Mouse (Mus musculus): ENCODE measurements around the gene Fgd6. TPM values are rescaled to one million over a fixed set of nuclear protein-coding genes. Genes with fewer than 3 reads are reported as not detected.

The Fgd6 gene
- total RNA-seq, 2 experiments from 2014 or later: 9.8 to 9.9 TPM

DNA sequence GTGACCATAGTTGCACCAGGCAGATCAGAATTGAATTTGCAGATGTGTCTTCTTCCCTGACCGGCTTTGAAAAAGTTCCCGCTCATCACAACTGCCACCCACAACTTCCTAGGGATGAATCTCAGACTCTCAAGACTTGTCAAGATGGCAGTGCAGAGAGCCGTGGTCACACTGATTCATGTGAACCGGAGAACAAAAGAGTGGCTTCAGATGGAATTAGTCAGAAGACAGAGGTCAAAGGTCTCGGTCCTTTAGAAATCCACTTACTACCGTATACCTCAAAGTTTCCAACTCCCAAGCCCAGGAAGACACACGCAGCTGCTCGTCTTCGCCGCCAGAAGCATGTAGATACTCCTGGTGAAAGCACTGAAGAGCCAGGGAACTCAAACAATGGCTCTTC, 8.1 kb downstream of the Fgd6 start:
- DNase-seq (ENCODE audit: low spot score in 2 of 2): no peak

DNA sequence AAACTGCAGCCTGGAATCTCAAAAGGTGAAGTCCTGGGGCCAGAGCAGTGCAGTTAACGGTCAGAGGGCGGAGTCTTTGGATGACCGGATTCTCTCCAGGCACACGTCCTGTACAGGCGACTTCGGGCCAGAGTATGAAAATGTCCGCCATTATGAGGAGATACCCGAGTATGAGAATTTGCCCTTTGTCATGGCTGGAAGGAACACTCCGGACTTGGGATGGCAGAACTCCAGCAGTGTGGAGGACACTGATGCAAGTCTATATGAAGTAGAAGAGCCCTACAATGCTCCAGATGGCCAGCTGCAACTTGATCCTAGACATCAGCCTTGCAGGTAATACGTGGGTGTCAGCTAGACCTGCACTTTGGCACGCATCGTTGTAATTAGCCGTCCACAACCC, 9.5 kb downstream of the Fgd6 start:
- no peak for DNase-seq (ENCODE audit: low spot score in 2 of 2)

DNA sequence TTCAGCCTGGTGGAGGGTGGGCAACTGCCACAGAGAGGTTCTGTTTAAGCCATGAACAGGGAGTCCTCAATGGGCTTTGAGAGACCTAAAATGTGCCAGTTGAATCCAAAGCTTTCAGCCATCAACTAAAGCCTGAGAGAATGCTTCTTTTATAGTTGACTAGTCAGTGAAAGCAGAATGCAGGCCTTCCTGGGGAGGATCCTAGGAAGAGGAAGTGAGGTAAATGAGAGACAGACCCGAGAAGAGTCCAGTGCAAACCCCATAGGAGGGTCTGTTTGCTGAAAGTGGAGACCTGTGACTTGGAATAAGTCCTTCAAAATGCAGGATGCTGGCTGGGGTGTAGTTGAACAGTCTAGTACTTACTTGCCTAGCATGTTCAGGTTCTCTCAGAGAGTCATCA, 11.2 kb downstream of the Fgd6 start:
- DNase-seq (ENCODE audit: low spot score in 2 of 2): no peak

DNA sequence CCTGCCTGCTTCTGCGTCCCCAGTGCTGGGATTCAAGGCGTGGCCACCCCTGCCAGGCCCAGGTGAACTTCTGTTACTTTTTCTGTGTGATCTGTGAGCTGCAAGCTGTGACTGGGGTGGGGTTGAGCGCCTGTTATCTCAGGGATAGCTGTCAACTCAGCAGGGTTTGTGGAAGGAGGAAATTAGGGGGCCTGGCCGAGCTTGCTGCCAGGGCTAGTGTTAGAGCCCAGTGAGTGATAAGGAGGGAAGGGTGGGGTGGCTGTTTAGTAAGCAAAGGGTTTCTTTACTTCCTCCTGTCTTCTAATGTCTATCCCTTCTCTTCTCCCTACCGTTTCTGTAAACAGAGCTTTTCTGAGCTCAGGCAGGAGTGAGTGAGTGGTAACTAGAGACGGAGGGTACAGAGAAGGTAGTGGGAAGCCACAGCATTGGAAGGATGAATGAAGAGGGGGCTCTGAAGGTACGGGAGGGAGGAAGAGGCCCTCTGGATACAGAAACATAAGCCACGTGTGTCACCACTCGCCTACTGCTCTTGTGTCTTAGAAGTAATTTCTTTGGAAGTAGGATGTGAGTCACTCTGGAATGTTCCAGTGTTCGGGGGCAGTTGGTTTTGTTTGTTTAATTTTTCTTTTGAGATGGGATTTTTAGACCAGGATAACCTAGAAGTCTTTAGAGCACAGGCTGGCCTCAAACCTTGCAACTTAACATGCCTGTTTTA, 12.2 kb downstream of the Fgd6 start:
- no peak for DNase-seq (ENCODE audit: low spot score in 2 of 2)

DNA sequence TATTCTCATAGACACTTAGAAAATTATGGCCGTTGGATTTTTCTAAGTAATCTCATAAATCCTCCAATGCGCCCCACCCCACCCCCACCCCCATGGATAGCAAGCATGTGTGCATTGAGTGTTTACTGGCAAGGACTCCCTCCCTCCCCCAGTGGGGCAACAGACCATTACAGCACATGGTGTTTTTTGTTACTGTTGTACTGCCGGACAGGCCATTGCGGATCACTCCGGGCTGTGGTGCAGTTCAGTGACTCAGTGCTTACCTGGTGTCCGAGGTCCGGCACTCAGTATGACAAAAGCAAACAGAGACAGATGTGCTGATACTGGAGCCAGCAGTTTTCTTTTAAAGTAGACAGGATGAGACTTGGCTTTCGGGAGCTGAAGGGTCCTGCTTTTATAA, 13.3 kb downstream of the Fgd6 start:
- no peak for DNase-seq (ENCODE audit: low spot score in 2 of 2)

DNA sequence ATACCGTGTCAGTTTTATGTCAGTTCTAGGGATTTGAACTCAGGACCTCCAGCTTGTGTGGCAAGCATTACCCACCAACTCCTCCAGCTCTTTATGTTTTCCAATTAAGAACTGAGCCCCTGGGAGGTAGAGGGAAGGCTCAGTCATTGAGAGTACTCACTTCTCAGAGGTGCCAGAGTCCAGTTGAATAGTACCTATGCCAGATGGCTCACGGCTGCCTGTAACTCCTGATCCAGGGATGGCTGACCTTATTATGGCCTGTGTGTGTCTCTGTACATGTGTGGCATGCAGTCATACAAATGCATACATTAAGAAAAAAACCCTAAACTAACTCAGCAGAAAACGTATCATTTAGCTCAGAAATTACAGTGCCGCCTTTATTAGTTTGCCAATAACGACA, 14.9 kb downstream of the Fgd6 start:
- DNase-seq (ENCODE audit: low spot score in 2 of 2): no peak

DNA sequence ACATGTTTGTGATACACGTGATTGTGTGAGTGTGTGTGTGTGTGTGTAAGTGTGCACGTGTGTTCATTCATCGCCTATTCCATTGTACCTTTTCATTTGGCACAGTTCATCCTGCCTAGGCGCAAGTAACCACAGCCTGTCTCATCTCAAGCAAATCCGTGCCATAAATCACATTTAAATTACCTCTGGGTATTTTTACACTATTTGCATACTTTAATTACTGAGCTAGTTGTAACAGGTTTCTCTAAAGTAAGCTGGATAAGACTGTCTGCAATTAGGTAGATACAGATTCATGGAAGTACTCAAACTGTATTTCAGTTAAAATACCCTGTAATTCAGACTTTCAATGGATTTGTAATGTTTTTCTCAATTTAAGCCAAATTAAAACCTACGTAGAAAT, 20.7 kb downstream of the Fgd6 start:
- DNase-seq (ENCODE audit: low spot score in 2 of 2): no peak

DNA sequence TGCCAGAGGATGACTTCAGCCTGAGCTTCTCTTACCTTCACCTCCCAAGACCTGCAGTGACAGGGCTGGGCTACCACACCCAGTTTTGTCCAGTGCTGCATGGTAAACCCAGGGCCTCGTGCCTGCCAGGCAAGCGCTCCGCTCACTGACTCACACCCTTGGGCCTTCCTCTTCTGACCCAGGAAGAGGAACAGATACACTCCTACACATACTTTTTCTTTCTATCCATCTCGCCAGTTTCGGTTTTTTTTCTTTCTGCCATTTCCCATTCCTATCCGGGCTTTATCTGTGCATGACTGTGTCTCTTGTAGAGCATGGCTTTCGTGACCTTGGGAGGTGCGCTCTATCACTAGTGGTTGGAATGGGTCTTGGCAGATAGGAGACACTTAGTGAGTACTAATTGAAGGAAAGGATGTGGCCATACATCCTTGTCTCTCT, 23.8 kb downstream of the Fgd6 start:
- no peak for DNase-seq (ENCODE audit: low spot score in 2 of 2)

DNA sequence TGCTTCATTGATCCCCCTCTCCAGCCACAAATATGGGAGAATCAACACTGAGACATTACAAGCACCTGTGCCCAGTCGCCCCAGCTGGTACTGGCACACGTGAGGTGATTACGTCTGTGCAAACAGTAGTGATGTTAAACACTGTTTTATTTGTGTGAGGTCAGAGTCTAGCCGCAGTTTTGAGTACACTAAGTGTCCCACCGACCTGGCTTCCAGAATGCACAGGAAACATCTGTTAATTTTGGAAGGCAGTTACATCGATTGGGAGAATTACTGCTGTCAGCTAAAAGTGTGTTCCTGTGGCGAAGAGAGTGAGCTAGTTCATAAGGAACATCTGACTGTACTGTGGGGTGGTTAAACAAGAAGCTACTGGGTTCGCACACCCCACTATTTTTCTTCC, 24.4 kb downstream of the Fgd6 start:
- DNase-seq (ENCODE audit: low spot score in 2 of 2): no peak

DNA sequence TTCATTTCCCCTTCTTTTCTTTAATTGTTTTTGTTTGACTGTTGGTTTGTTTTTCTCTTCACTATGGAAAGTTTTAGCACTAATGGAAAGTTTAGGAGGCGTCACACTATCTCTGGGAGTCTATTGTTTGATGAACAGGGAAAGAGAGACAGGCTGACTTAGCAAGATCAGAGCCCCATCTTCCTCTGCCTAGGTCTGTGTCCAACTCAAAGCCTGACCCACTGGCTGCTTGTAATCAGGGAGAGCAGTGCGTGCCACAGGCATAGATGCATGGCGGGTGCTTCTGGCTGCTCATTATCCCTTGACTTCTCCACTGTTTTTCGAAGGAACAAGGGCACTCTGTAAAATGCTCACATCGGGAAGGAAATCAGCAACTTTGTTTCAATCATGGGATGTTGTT, 26.6 kb downstream of the Fgd6 start:
- DNase-seq (ENCODE audit: low spot score in 2 of 2): no peak

DNA sequence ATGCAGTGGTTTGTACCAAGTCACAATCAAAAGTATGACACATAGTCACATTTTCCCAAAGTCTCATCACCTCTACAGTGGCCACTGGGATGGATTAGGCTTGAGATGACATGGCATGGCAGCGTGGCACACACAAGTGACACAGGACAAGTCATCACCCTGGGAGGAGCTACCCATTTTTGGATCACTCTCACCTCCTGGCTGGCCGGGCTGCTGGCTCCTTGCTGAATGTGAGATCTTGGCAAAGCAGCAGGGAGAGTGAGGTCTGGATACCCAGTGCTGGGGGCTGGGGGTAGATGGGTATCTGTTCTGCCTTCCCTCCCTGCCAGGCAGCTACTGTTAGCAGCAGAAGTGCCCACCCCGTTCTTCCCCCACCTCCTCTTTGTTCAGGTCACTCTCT, 31.1 kb downstream of the Fgd6 start:
- DNase-seq (ENCODE audit: low spot score in 2 of 2): no peak

DNA sequence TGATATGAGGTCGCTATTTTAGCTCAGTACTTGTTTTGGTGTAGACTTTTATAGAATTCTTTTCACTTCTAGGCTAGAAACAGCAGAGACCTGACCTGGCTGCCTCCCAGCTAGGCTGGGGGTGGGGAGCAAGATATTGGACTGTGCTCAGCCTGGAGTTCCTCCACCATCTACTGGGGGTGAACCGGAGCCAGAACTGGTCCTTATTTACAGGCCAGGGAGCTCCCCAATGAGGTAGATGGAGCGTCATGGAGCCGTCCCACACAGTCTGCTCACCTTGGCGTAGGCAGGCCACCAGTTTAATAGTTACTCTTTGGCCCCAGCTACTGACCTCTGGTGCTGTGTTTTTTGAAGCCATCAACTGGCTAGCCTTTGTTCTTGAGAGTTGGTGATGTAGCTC, 32.9 kb downstream of the Fgd6 start:
- no peak for DNase-seq (ENCODE audit: low spot score in 2 of 2)

DNA sequence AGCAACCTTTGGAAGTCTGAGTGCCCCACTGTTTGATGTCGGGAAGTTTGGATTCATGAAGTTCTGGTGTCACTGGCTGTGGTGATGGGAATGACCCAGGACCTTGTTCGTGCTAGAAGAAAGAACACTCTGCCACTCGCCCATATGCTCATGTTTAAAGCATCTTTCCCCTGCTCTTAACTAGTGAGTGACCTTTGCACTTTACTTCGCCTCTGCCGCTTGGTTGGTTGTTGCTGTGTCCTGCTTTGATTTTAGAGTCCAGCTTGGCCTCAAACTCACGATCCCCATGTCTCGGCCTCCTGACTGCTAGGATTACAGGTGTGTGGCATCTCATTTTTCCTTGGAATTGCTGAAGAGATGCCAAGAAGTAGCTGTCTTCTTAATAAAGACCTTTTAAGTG, 35.8 kb downstream of the Fgd6 start:
- no peak for DNase-seq (ENCODE audit: low spot score in 2 of 2)

DNA sequence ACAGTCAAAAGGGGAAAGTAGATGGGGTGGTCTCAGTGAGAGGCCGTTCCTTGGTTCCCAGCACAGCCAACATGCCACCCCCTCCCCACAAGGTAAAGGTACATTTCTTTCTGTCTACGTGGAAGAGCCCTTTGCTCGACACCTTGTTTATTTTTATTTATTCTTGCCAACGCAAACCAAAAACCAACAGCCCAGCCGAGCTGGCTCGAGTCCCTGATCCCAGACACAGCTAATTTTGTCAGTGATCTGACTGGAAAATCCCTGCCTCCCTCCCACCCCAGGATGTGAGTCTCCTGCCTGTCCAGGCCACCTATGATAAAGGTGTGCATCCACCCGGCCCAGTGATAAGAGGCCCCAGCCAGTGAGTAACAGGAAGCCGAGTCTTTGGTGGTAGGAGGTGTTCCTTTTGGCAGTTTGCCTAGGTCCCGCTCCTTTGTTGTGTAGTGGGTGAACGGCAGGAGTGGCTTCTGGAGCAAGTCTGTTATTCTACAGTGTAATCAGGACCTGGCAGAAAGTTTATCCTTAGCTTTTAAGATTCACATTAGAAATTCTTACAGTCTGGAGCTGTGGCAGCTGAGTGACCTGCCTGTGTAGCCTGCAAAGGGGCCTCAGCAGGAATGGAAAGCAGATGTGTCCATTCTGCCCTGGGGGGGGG, 36.6 kb downstream of the Fgd6 start:
- no peak for DNase-seq (ENCODE audit: low spot score in 2 of 2)

DNA sequence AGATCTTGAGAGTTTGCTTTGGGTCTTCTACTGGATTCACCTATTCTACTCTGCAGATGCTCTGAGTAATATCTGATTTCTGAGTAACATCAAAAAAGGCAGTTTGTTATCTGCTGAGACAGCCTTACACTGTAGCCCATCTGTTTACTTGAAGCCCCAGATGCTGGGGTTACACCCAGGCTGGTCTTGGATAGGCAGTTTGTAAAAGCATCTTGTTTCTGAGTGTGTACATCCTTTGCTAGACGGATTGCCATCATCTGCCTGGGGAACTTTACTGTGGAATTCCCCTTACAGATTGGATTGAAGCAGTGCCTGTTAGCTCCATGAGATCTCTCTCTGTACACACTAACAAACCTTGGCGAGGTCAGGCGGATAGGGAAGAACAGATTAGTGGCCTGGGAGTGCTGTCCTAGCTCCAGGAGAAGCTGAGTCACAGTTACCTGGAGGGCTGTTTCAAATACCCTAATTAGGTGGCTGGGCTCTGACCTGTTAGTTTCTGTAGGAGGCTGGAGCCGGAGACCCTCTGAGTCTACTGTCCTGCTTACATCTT, 37.2 kb downstream of the Fgd6 start:
- no peak for DNase-seq (ENCODE audit: low spot score in 2 of 2)

DNA sequence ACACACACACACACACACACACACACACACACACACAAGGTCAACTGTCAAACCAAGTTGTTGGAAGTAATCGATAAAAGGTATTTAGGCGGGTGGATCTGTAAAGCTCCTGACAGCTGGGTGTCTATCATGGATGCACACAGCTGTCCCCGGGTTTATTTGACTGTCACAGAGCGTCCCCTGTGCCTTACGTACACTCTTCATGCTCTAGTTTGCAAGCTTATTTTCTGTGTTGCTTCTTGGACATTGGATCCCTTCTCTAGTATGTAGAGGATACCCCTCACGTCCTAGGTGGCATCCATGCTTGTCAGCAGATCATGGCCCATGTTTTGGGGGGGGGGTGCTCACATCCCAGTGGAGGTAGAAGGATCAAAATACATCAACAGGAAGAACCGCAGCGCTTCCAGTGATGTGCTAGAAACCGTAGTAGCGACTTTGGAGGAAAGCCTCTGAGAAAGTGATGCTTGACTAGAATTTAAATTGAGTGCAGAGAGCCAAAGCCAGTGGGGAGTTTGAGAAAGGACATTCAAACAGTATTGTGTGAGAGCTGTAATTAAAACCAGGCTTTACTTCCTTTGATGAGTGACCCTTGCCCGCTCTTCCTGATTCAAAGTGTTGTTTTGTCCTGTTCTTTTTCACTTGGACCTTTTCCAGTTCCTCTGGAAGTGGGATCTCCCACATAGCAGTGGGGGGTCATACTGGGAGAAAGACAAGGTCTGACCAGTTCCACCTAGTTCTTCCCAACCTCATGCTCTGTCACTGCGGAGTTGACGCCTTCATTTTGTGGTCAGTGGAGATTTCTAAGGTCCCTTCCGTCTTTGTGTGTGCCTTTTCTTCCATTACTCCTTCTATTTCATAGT, 41.4 kb downstream of the Fgd6 start:
- DNase-seq (ENCODE audit: low spot score in 2 of 2): peak in 1 of 2 experiments; percentile 16

DNA sequence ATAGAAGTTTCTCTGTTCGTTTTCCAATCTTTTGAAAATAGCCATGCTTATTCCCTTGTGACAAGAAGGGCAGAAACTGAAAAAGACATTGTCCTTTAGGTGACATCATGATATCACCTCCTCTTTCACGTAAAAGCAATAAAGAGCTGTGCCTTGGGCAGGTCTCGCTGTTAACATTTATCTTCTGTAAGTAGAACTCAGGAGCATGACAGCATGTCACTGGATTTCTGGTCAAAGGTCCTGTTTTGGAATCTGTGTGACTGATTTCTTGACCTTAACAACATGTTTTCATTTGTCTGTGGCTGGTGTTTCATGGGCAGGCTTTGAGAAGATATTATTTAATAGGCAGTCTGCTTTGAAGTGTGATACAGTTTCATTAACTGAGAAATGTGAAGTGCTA, 44.9 kb downstream of the Fgd6 start:
- DNase-seq (ENCODE audit: low spot score in 2 of 2): no peak

DNA sequence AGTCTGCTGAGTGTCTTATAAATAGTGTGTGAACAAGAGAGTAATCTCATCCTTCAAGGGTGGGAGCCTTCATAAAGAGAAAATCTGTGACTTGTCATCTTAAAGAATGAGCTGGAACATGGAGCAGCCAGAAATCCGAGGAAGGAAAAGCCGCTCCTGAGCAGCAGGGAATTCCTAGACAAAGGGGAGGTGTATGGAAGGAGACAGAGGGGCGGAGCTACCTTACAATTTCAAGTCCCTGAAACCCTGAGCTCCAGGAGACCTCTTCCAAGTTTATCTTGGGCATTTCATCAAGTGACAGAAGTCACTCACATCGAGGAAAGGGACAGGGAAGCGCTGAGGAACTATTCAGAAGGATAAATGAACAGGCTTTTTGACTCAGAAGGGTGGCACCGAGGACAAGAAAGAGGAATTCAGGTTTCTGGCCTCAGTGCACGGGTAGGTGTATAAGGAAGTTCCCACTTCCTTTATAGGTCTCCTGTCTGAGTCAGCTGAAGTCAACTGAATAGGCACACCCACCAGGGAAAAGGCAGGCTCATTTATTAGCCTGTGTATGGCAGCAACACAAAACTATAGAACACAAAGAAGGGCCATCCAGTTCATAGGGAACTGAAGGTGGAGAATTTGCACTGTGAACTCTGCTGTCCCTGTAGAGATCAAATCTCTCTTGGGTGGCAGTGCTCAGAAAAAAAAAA, 46.4 kb downstream of the Fgd6 start:
- no peak for DNase-seq (ENCODE audit: low spot score in 2 of 2)

DNA sequence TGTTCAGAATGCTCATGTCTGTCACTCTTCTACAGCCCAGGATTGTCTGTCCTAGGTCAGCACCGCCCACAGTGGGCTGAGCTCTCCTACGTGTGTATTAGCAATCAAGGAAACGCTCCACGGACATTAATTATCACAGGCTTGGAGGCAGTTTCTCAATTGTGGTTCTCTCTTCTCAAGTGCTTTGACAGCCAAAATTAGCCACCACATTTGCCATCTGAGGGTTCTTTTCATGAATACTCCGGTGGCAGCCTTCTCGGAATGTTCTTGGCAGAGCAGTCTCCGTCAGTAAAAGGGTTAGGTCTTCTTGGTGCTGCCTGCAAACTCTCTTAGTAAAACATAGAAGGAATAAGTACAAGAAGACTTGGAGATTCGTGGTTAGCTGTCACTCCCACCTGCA, 50.5 kb downstream of the Fgd6 start:
- peak; percentile 6 to 44 for DNase-seq (ENCODE audit: low spot score in 2 of 2)

DNA sequence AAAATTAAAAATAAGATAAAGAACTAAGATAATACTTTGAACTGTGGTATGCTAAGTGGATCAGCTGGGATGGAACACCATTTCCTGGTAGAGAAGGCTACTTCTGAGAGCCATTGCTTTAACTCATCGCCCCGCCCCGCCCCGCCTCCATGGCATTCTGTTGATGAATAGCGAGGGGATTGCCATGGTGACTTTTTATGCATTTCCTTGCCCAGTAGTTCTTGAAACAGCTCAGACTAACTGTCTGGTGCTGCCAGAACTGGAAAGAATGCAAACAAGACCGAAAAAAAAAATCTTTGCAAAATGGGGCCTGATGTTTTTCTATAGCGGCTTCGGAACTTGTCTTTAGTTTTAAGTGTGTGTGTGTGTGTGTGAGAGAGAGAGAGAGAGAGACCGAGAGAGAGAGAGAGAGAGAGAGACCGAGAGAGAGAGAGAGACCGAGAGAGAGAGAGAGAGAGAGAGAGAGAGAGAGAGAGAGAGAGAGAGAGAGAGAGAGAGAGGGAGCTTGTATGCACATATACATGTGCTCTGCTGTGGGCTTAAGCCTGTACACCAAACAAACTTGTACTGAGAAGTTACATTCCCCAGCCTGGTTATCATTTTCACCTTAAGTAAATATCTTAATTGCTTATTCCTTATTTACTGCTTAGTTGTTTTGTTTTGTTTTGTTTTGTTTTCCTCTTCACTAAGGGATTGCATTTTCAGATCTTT, 51.7 kb downstream of the Fgd6 start:
- DNase-seq (ENCODE audit: low spot score in 2 of 2): peak; percentile 7 to 26

DNA sequence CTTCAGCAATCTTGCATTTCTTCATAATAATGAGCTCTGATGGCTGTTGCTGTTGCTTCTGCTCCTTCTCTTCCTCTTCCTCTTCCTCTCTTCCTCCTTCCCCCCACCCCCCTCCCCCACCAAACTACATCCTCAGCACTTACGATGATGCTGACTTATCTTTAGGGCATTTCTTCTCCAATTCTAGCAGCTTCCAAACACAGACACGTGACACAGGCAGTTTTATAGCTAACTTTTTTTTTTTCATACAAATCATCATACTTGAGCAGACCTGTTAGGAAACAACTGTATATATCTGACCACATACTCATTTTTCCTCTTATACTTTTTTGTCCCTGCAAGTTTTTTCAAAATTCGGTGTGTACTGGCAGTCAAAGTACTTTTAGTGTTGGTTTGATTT, 54.2 kb downstream of the Fgd6 start:
- DNase-seq (ENCODE audit: low spot score in 2 of 2): no peak
